In the genomic region with DNA sequence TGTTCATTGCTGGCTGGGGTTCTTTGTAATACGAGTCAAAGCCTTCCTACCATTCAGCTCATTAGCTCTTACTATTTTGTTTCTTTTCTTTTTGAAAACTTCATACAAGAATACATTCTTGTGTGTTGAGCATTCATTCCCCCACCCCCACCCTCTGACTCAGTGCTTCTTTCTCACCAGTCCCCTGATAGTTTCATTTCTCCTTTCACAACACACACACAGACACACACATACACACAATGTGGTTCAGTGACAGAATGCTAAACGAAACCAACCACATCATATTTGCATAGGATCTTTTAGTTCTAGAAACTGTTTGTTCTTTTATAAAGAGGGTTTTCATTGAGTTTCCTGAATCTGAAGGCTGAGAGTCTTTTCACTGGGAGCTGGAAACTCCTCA, we compare ENCODE assay signal across 25 mouse cellular contexts. TPM values are rescaled to one million over a fixed set of nuclear protein-coding genes. Genes with fewer than 3 reads are reported as not detected.
DNase-seq lines count a peak whose midpoint lies in the region; ATAC-seq and TF ChIP-seq lines count a peak whose summit lies in the region.
"Had no signal": no experiment of that assay in that cellular context is flagged by ENCODE, and none has a peak within 500 bp of the region (broad histone marks: within the 10 kb centered on the region; RNA-seq: fewer than 3 reads in every experiment).

No protein-coding gene starts in this region.

- H3K9ac ChIP-seq in liver, adult 2 months (ENCODE audit: low read depth, low read length): no peak overlapping the region
- no peak overlapping the region for H3K9ac ChIP-seq in liver, embryonic 12.5 days
- peak overlapping the region; percentile 71 for H3K9ac ChIP-seq in CH12.LX (ENCODE audit: insufficient read depth, low read depth)
- H3K9ac ChIP-seq: heart, embryonic 15.5 days; lung, embryonic 14.5 days; midbrain, embryonic 13.5 days; neural tube, embryonic 13.5 days had no signal

- no peak; the same call in 1 of the 2 replicates for TF ChIP-seq RAD21 in CH12.LX (IDR thresholded peaks at IDR 0.05; ENCODE audit: low read depth, low read length)

- no peak overlapping the region for H3K27ac ChIP-seq in liver, adult 2 months (replicated peaks; ENCODE audit: insufficient read depth, low read depth, low read length)
- H3K27ac ChIP-seq in liver, embryonic 12.5 days: no peak overlapping the region
- H3K27ac ChIP-seq in CH12.LX (ENCODE audit: insufficient read depth, low read depth): peak overlapping the region; percentile 99
- peak overlapping the region; percentile 71; the same call in 1 of the 2 replicates for H3K27ac ChIP-seq in small intestine, adult 2 months (ENCODE audit: insufficient read depth, low read depth, low read length)
- H3K27ac ChIP-seq in left cerebral cortex, adult 2 months: no peak overlapping the region
- H3K27ac ChIP-seq: heart, embryonic 15.5 days; midbrain, embryonic 13.5 days; neural tube, embryonic 13.5 days had no signal

- H3K9me3 ChIP-seq in liver, embryonic 12.5 days (replicated peaks): no peaks in the 10 kb centered on the region
- H3K9me3 ChIP-seq in CH12.LX (replicated peaks; ENCODE audit: low read length): peaks cover 5% of the 10 kb centered on the region
- H3K9me3 ChIP-seq: heart, embryonic 15.5 days; midbrain, embryonic 13.5 days; neural tube, embryonic 13.5 days had no signal

- peak; percentile 23 for DNase-seq in liver, adult 2 months (ENCODE audit: extremely low read depth, low read depth, low spot score)
- peak; percentile 94 for DNase-seq in CH12.LX (ENCODE audit: extremely low read depth)
- no peak for DNase-seq in urinary bladder, adult 2 months (ENCODE audit: low spot score)
- DNase-seq in left cerebral cortex, adult 2 months (ENCODE audit: extremely low spot score in 1 of 2, low spot score in 2 of 2): no peak
- DNase-seq: adrenal gland, adult 2 months; cerebellum, postnatal 14 days; embryo, embryonic 11 days; gastrocnemius, postnatal 14 days; kidney, adult 11 months; kidney, postnatal 10 days; liver; lung, embryonic 14.5 days; thymus, postnatal 14 days had no signal

- WGBS in liver, adult 2 months: 81% methylated on average over 2 of the region's 2 CpGs
- WGBS in liver, embryonic 12.5 days (ENCODE audit: insufficient replicate concordance): 65% methylated on average over 2 of the region's 2 CpGs
- WGBS in small intestine, adult 2 months: 59% methylated on average over 2 of the region's 2 CpGs

- no peaks in the 10 kb centered on the region for H3K4me1 ChIP-seq in liver, adult 2 months (ENCODE audit: control insufficient read depth, insufficient read depth, low read length)
- H3K4me1 ChIP-seq in liver, embryonic 12.5 days: no peaks in the 10 kb centered on the region
- H3K4me1 ChIP-seq in CH12.LX (ENCODE audit: control insufficient read depth in 1 of 2, insufficient read depth in 2 of 2): peaks cover 9 to 40% of the 10 kb centered on the region in 2 experiments
- H3K4me1 ChIP-seq in small intestine, adult 2 months (ENCODE audit: control insufficient read depth, insufficient read depth, insufficient read length, low read length): no peaks in the 10 kb centered on the region
- H3K4me1 ChIP-seq: heart, embryonic 15.5 days; midbrain, embryonic 13.5 days; neural tube, embryonic 13.5 days had no signal

- TF ChIP-seq CTCF in liver, adult 2 months (IDR thresholded peaks at IDR 0.05; ENCODE audit: low read depth, low read length): no peak
- no peak for TF ChIP-seq CTCF in CH12.LX (conservative IDR thresholded peaks at IDR 0.05 in 1 of 2, IDR thresholded peaks at IDR 0.05 in 1 of 2; ENCODE audit: low read depth in 2 of 2, low read length in 2 of 2)
- TF ChIP-seq CTCF in small intestine, adult 2 months (IDR thresholded peaks at IDR 0.05; ENCODE audit: extremely low read depth, insufficient read length, insufficient replicate concordance, low read depth, low read length): no peak
- no peak for TF ChIP-seq CTCF in left cerebral cortex, adult 2 months (IDR thresholded peaks at IDR 0.05)

- no peak overlapping the region for H3K4me3 ChIP-seq in liver, adult 2 months (ENCODE audit: insufficient read depth, low read depth, low read length)
- H3K4me3 ChIP-seq in liver, embryonic 12.5 days: no peak overlapping the region
- no peak overlapping the region for H3K4me3 ChIP-seq in CH12.LX (replicated peaks in 1 of 3; ENCODE audit: low read depth in 2 of 3, low read length in 2 of 3, poor library complexity in 1 of 3)
- H3K4me3 ChIP-seq in small intestine, adult 2 months (ENCODE audit: low read depth, low read length): no peak overlapping the region
- no peak overlapping the region for H3K4me3 ChIP-seq in left cerebral cortex, adult 2 months
- H3K4me3 ChIP-seq: heart, embryonic 15.5 days; midbrain, embryonic 13.5 days; neural tube, embryonic 13.5 days had no signal

- TF ChIP-seq EP300 in CH12.LX (IDR thresholded peaks at IDR 0.05; ENCODE audit: low read length): peak; percentile 99

- dilution Hi-C loops in CH12.LX (cut with MboI; ENCODE audit: extremely low pct_ligation_motif_present, extremely low pct_unique_long_range_greater_than_20kb, low sequenced_read_pairs): no loop called here

- no peaks in the 10 kb centered on the region for H3K27me3 ChIP-seq in liver, adult 2 months (ENCODE audit: control insufficient read depth, insufficient read depth, low read length)
- no peaks in the 10 kb centered on the region for H3K27me3 ChIP-seq in liver, embryonic 12.5 days (replicated peaks)
- no peaks in the 10 kb centered on the region for H3K27me3 ChIP-seq in CH12.LX (replicated peaks)
- no peaks in the 10 kb centered on the region; the same call in 1 of the 2 replicates for H3K27me3 ChIP-seq in small intestine, adult 2 months (ENCODE audit: control insufficient read depth, insufficient read depth, low read length)
- H3K27me3 ChIP-seq: heart, embryonic 15.5 days; midbrain, embryonic 13.5 days; neural tube, embryonic 13.5 days had no signal

- intact Hi-C loops in left cerebral cortex, adult 2 months (cut with DNase I): no loop called here

- no peaks in the 10 kb centered on the region for H3K79me2 ChIP-seq in liver, adult 2 months (ENCODE audit: control insufficient read depth, insufficient read depth, low read length)
- no peaks in the 10 kb centered on the region for H3K79me2 ChIP-seq in CH12.LX (replicated peaks; ENCODE audit: control insufficient read depth, extremely low read depth, insufficient read depth, poor library complexity, severe bottlenecking)

- no peak overlapping the region for H3K4me2 ChIP-seq in liver, embryonic 12.5 days
- peak overlapping the region; percentile 97 for H3K4me2 ChIP-seq in CH12.LX (ENCODE audit: insufficient read depth, low read depth, poor library complexity, severe bottlenecking)
- H3K4me2 ChIP-seq: heart, embryonic 15.5 days; lung, embryonic 14.5 days; midbrain, embryonic 13.5 days; neural tube, embryonic 13.5 days had no signal

- in situ Hi-C loops in CH12.LX (cut with MboI; ENCODE audit: low pct_ligation_motif_present, low pct_unique_long_range_greater_than_20kb, low sequenced_read_pairs): no loop called here

- H3K36me3 ChIP-seq in liver, adult 2 months (ENCODE audit: control insufficient read depth, insufficient read depth, low read length): no peaks in the 10 kb centered on the region
- H3K36me3 ChIP-seq in liver, embryonic 12.5 days: no peaks in the 10 kb centered on the region
- peaks cover 0 to 5% of the 10 kb centered on the region in 2 experiments for H3K36me3 ChIP-seq in CH12.LX (replicated peaks in 1 of 2; ENCODE audit: control insufficient read depth in 1 of 2, insufficient read depth in 1 of 2, low read length in 1 of 2)
- no peaks in the 10 kb centered on the region for H3K36me3 ChIP-seq in small intestine, adult 2 months (ENCODE audit: control insufficient read depth, insufficient read depth, low read length)
- H3K36me3 ChIP-seq: heart, embryonic 15.5 days; midbrain, embryonic 13.5 days; neural tube, embryonic 13.5 days had no signal

- no peak for ATAC-seq in liver, embryonic 12.5 days
- ATAC-seq in granulocyte monocyte progenitor cell, adult 5-6 weeks (replicated peaks; ENCODE audit: poor library complexity, severe bottlenecking): peak; percentile 99
- ATAC-seq: hindbrain, embryonic 16.5 days; midbrain, embryonic 13.5 days had no signal

- TF ChIP-seq POLR2A in liver, adult 2 months (IDR thresholded peaks at IDR 0.05; ENCODE audit: extremely low read depth, insufficient read depth, low read length): no peak
- TF ChIP-seq POLR2A in CH12.LX (IDR thresholded peaks at IDR 0.05; ENCODE audit: low read depth, low read length): no peak
- TF ChIP-seq POLR2A in small intestine, adult 2 months (IDR thresholded peaks at IDR 0.05; ENCODE audit: low read depth, low read length): no peak

TF ChIP-seq in CH12.LX, 34 proteins besides CTCF, POLR2A, EP300 and RAD21 (continues in another document):
- no peak for TF ChIP-seq GABPA (IDR thresholded peaks at IDR 0.05; ENCODE audit: insufficient replicate concordance, low read depth, low read length)
- no peak for TF ChIP-seq CHD1 (IDR thresholded peaks at IDR 0.05; ENCODE audit: low read depth, low read length)
- peak; percentile 99 for TF ChIP-seq IRF4 (IDR thresholded peaks at IDR 0.05; ENCODE audit: low read depth, low read length)
- TF ChIP-seq BHLHE40 (IDR thresholded peaks at IDR 0.05; ENCODE audit: low read depth, low read length): peak; percentile 86

RNA-seq across cellular contexts. Expression of gene Etv3, which starts 37.3 kb away (rescaled TPM):
- total RNA-seq in liver, adult 2 months (2014; rRNA removed): 7.0 and 7.9 TPM in 2 replicates
- 4.4 and 5.3 TPM in 2 replicates for polyA plus RNA-seq in liver, adult 2 months (2012; rRNA removed)
- polyA plus RNA-seq in liver, embryonic 12.5 days (2016; fragmentation: Nextera tagmentation; extraction: Ambion mirVana): 5.2 and 5.6 TPM in 2 replicates
- 12.6 and 13.1 TPM in 2 replicates for total RNA-seq in CH12.LX (2012; rRNA removed)
- 16.8 and 17.3 TPM in 2 replicates for total RNA-seq in CH12.LX (2014; rRNA removed)
- polyA plus RNA-seq in CH12.LX (2012; ENCODE audit: insufficient read length, low read depth): 22.7 and 24.1 TPM in 2 replicates
- 7.0 and 7.8 TPM in 2 replicates for total RNA-seq in granulocyte monocyte progenitor cell, adult 5-6 weeks (2014; fragmentation: Nextera tagmentation)
- total RNA-seq in granulocyte monocyte progenitor cell, adult 5-6 weeks (2017): 9.4 and 9.6 TPM in 2 replicates
- 10.6 and 19.9 TPM in 2 replicates for polyA plus RNA-seq in small intestine, adult 2 months (2012; rRNA removed)
- 17.2 and 18.1 TPM in 2 replicates for polyA plus RNA-seq in urinary bladder, adult 2 months (2012; rRNA removed)
- total RNA-seq in left cerebral cortex, adult 2 months (2021): 10 to 100 TPM; 27.1 to 28.9 TPM

RNA-seq across cellular contexts. Expression of gene Fcrl5, which starts 52.3 kb away (rescaled TPM):
- total RNA-seq in liver, adult 2 months (2014; rRNA removed): 0.07 TPM in 1 of 2 replicates, not detected in the other
- 0.04 TPM in 1 of 2 replicates, not detected in the other for polyA plus RNA-seq in liver, adult 2 months (2012; rRNA removed)
- not detected in 2 replicates for polyA plus RNA-seq in liver, embryonic 12.5 days (2016; fragmentation: Nextera tagmentation; extraction: Ambion mirVana)
- total RNA-seq in CH12.LX (2012; rRNA removed) (3.8 and 5.5 TPM in 2 replicates), CH12.LX (2014; rRNA removed) (18.5 and 19.2 TPM in 2 replicates)
- polyA plus RNA-seq in CH12.LX (2012; ENCODE audit: insufficient read length, low read depth): 16.9 and 20.7 TPM in 2 replicates
- total RNA-seq in granulocyte monocyte progenitor cell, adult 5-6 weeks (2014; fragmentation: Nextera tagmentation): not detected in 2 replicates
- total RNA-seq in granulocyte monocyte progenitor cell, adult 5-6 weeks (2017): 0.21 TPM in 1 of 2 replicates, not detected in the other
- not detected in 2 replicates for polyA plus RNA-seq in small intestine, adult 2 months (2012; rRNA removed)
- not detected in 2 replicates for polyA plus RNA-seq in urinary bladder, adult 2 months (2012; rRNA removed)
- total RNA-seq in left cerebral cortex, adult 2 months (2021): not detected
- total RNA-seq: adrenal gland, adult 2 months; gastrocnemius, postnatal 14 days; hematopoietic stem cell, adult 5-6 weeks; layer of hippocampus, adult 18-20 months; layer of hippocampus, postnatal 25 days had no signal
- polyA plus RNA-seq: adrenal gland, adult 2 months; embryonic facial prominence, embryonic 14.5 days; frontal cortex, adult 2 months; heart, embryonic 15.5 days; hindbrain, embryonic 16.5 days; lung, embryonic 14.5 days; midbrain, embryonic 13.5 days; neural tube, embryonic 13.5 days had no signal

Comparison
In these comparisons a context has a peak if more than half of its experiments do, and no peak if none do; other contexts are left out.
1. DNase-seq: peak in liver, adult 2 months (single experiment) and CH12.LX (single experiment); none in urinary bladder, adult 2 months (single experiment) and left cerebral cortex, adult 2 months (0 of 2).
2. H3K27ac ChIP-seq: peak in CH12.LX (single experiment) and small intestine, adult 2 months (single experiment); none in liver, adult 2 months (single experiment), liver, embryonic 12.5 days (single experiment) and left cerebral cortex, adult 2 months (single experiment).
3. RNA of gene Fcrl5, which starts 52.3 kb away (polyA plus RNA-seq): 16.9 to 20.7 TPM in CH12.LX; 0.04 TPM in liver, adult 2 months, not detected in small intestine, adult 2 months, not detected in liver, embryonic 12.5 days and not detected in urinary bladder, adult 2 months; every median in the first group is over 10 times any median in the second.